Mouse (Mus musculus): Measurements from ENCODE around the gene Wdr31. TPM values are rescaled to one million over a fixed set of nuclear protein-coding genes. Genes with fewer than 3 reads are reported as not detected.

Wdr31 gene
- polyA plus RNA-seq, 1 experiment from 2014 or later: 5.2 TPM

DNA sequence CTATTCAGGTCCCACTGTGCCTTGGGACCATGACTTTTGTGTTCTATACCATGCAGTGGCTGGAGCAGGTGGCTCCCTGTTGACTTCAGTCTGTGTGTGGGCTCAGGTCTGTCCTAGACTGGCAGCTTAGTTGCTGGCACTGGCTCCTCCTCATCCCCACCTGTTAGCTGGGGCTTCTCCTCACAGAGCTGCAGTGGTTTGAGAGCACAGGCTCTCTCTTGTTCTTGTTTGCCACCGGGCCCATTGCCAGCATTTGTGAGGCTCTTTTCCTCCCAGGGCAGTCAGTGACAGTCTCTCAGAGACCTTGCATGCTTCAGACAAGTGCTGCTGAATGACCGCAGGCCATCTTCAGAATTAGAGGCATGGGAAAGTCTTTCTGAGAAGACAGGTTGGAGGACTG lies 22.0 kb upstream of the Wdr31 start:
- Histone ChIP-seq H3K9ac (replicated peaks; ENCODE audit: low read depth) (no peak overlapping the region), H3K4me3 (ENCODE audit: low read depth, low read length) (no peak overlapping the region), H3K9me3 (ENCODE audit: low read length) (no peaks in the 10 kb centered on the region), H3K36me3 (ENCODE audit: insufficient read depth, low read length) (no peaks in the 10 kb centered on the region), H3K27ac (ENCODE audit: low read length) (no peak overlapping the region), H3K4me1 (ENCODE audit: insufficient read depth, low read depth, low read length) (peaks cover 3% of the 10 kb centered on the region; the same call in 1 of the 2 replicates), H3K27me3 (replicated peaks; ENCODE audit: insufficient read depth, low read length) (no peaks in the 10 kb centered on the region), H3K4me2 (replicated peaks; ENCODE audit: low read depth, low read length) (no peak overlapping the region)
- no peak for ATAC-seq
- TF ChIP-seq CTCF (IDR thresholded peaks at IDR 0.05): no peak
- no peak for TF ChIP-seq EP300 (IDR thresholded peaks at IDR 0.05)
- 66% methylated on average over 2 of the region's 2 CpGs for WGBS
- DNase-seq (ENCODE audit: low spot score): no peak

- Histone ChIP-seq H3K4me1 (ENCODE audit: insufficient read depth, low read depth, low read length) (peaks cover 13% of the 10 kb centered on the region; the same call in 1 of the 2 replicates), H3K9ac (replicated peaks; ENCODE audit: low read depth) (no peak overlapping the region), H3K27me3 (replicated peaks; ENCODE audit: insufficient read depth, low read length) (no peaks in the 10 kb centered on the region), H3K4me2 (replicated peaks; ENCODE audit: low read depth, low read length) (no peak overlapping the region), H3K9me3 (ENCODE audit: low read length) (no peaks in the 10 kb centered on the region), H3K36me3 (ENCODE audit: insufficient read depth, low read length) (no peaks in the 10 kb centered on the region), H3K4me3 (ENCODE audit: low read depth, low read length) (no peak overlapping the region), H3K27ac (ENCODE audit: low read length) (peak overlapping the region; percentile 54)
- 92% methylated on average over 2 of the region's 2 CpGs for WGBS
- ATAC-seq (no peak), DNase-seq (ENCODE audit: low spot score) (no peak)
- TF ChIP-seq EP300 (IDR thresholded peaks at IDR 0.05) (no peak), CTCF (IDR thresholded peaks at IDR 0.05) (no peak)
Measured at GRCm38 (mm10) chr4:62487914-62488313, 17.2 kb upstream of the Wdr31 start.

DNA sequence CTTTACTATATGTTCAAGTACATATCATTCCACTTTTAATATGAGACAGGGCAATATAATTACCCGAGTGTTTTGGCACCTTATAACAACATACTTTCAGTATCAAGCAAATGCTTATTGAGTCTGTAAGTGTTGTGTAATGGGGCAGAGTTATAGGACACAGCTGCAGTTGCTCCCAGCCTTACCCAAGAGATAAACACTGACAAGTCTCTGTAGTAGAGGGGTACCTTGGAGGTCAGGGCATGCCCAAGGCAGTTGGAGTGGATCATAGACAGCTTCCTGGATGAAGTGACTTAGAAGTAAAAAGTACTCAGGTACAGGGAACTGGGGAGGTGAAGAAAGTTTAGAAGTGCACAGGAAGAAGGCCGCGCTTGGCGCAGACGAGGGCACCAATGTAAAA lies 16.5 kb upstream of the Wdr31 start:
- ATAC-seq (peak; percentile 74), DNase-seq (ENCODE audit: low spot score) (peak; percentile 63)
- H3K9me3 ChIP-seq (ENCODE audit: low read length): no peaks in the 10 kb centered on the region
- TF ChIP-seq EP300 (IDR thresholded peaks at IDR 0.05) (no peak), CTCF (IDR thresholded peaks at IDR 0.05) (no peak)
- WGBS: 81% methylated on average over 5 of the region's 5 CpGs
- H3K4me1 ChIP-seq (ENCODE audit: insufficient read depth, low read depth, low read length): peaks cover 13% of the 10 kb centered on the region; the same call in 1 of the 2 replicates
- H3K9ac ChIP-seq (replicated peaks; ENCODE audit: low read depth): no peak overlapping the region
- H3K27ac ChIP-seq (ENCODE audit: low read length): no peak overlapping the region
- no peak overlapping the region for H3K4me2 ChIP-seq (replicated peaks; ENCODE audit: low read depth, low read length)
- no peaks in the 10 kb centered on the region for H3K36me3 ChIP-seq (ENCODE audit: insufficient read depth, low read length)
- no peak overlapping the region for H3K4me3 ChIP-seq (ENCODE audit: low read depth, low read length)
- no peaks in the 10 kb centered on the region for H3K27me3 ChIP-seq (replicated peaks; ENCODE audit: insufficient read depth, low read length)

- Histone ChIP-seq H3K27ac (ENCODE audit: low read length) (0 out of 2 replicates have a peak overlapping the region, but pooled peaks have one; percentile 47), H3K4me3 (ENCODE audit: low read depth, low read length) (no peak overlapping the region), H3K9ac (replicated peaks; ENCODE audit: low read depth) (no peak overlapping the region), H3K4me2 (replicated peaks; ENCODE audit: low read depth, low read length) (no peak overlapping the region), H3K4me1 (ENCODE audit: insufficient read depth, low read depth, low read length) (peaks cover 13% of the 10 kb centered on the region; the same call in 1 of the 2 replicates), H3K36me3 (ENCODE audit: insufficient read depth, low read length) (no peaks in the 10 kb centered on the region), H3K9me3 (ENCODE audit: low read length) (no peaks in the 10 kb centered on the region), H3K27me3 (replicated peaks; ENCODE audit: insufficient read depth, low read length) (no peaks in the 10 kb centered on the region)
- TF ChIP-seq CTCF (IDR thresholded peaks at IDR 0.05) (no peak), EP300 (IDR thresholded peaks at IDR 0.05) (no peak)
- DNase-seq (ENCODE audit: low spot score) (peak; percentile 49), ATAC-seq (peak; percentile 39; the same call in 1 of the 2 replicates)
- 80% methylated on average over 15 of the region's 15 CpGs for WGBS
Measured at GRCm38 (mm10) chr4:62486162-62486696, 15.5 kb upstream of the Wdr31 start.

DNA sequence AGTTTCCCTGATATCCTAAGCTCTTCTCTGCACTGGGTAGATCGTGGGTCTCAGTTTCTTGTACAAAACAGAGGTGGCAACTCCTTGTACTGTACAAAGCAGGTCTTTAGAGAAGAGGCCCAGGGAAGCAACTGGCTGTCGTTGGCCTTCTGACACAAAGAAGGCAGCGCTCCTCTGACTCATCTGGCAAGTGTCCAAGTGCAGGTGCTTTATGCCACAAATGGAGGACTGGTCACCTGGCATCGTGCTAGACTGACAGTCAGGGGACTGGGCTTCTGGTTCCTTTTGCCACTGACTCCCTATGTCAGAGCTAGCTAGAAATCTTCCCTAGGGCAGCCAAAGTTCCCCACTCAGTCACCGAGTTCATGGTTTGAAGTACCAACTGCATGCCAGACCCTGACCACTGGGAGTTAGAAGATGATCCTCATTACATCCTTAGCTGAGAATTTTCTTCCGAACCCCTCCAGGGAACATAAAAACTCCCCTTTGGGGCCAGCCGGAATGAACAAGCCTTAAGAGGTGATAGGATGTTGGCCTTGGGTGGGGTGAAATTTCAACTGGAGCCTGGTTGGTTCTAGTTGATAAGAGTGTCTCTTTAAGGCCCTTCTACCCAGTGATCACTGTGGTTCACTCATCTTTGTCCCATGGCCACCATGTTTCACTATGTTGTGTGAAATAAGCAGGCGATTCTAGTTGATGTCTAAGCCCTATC lies 14.9 kb upstream of the Wdr31 start:
- Histone ChIP-seq H3K36me3 (ENCODE audit: insufficient read depth, low read length) (no peaks in the 10 kb centered on the region), H3K9ac (replicated peaks; ENCODE audit: low read depth) (no peak overlapping the region), H3K27ac (ENCODE audit: low read length) (0 out of 2 replicates have a peak overlapping the region, but pooled peaks have one; percentile 47), H3K9me3 (ENCODE audit: low read length) (no peaks in the 10 kb centered on the region), H3K27me3 (replicated peaks; ENCODE audit: insufficient read depth, low read length) (no peaks in the 10 kb centered on the region), H3K4me3 (ENCODE audit: low read depth, low read length) (no peak overlapping the region), H3K4me2 (replicated peaks; ENCODE audit: low read depth, low read length) (no peak overlapping the region), H3K4me1 (ENCODE audit: insufficient read depth, low read depth, low read length) (peaks cover 13% of the 10 kb centered on the region; the same call in 1 of the 2 replicates)
- TF ChIP-seq CTCF (IDR thresholded peaks at IDR 0.05) (no peak), EP300 (IDR thresholded peaks at IDR 0.05) (no peak)
- peak; percentile 65 for DNase-seq (ENCODE audit: low spot score)
- peak; percentile 26 for ATAC-seq
- WGBS: 67% methylated on average over 8 of the region's 8 CpGs

GRCm38 (mm10) chr4:62484928-62485327 lies 14.2 kb upstream of the Wdr31 start:
- Histone ChIP-seq H3K9me3 (ENCODE audit: low read length) (no peaks in the 10 kb centered on the region), H3K36me3 (ENCODE audit: insufficient read depth, low read length) (no peaks in the 10 kb centered on the region), H3K9ac (replicated peaks; ENCODE audit: low read depth) (no peak overlapping the region), H3K27me3 (replicated peaks; ENCODE audit: insufficient read depth, low read length) (no peaks in the 10 kb centered on the region), H3K27ac (ENCODE audit: low read length) (0 out of 2 replicates have a peak overlapping the region, but pooled peaks have one; percentile 47), H3K4me1 (ENCODE audit: insufficient read depth, low read depth, low read length) (peaks cover 13% of the 10 kb centered on the region; the same call in 1 of the 2 replicates), H3K4me3 (ENCODE audit: low read depth, low read length) (no peak overlapping the region), H3K4me2 (replicated peaks; ENCODE audit: low read depth, low read length) (no peak overlapping the region)
- TF ChIP-seq CTCF (IDR thresholded peaks at IDR 0.05) (no peak), EP300 (IDR thresholded peaks at IDR 0.05) (no peak)
- DNase-seq (ENCODE audit: low spot score): no peak
- ATAC-seq: no peak
- WGBS: 63% methylated on average over 3 of the region's 3 CpGs

Measured in lung, postnatal 0 days (tissue).